Mouse (Mus musculus) MEL (cell line): Measurements from ENCODE around the gene Ptpro.

ENCODE experiments used
- CTCF ChIP-seq, 3 experiments: IDR thresholded peaks in 2 of 3; conservative IDR thresholded peaks in 1 of 3; 2 replicates each; pipeline ENCODE4 v1.5.1; 2011 to 2012; ENCODE audit warnings: low read length in 3 of 3, low read depth in 2 of 3, mild to moderate bottlenecking in 2 of 3, improper control_type of control experiment in 1 of 3, inconsistent platforms in 1 of 3, mixed read lengths in 1 of 3, moderate library complexity in 1 of 3; ENCODE audit not compliant: control insufficient read depth in 1 of 3, insufficient read depth in 1 of 3, poor library complexity in 1 of 3, severe bottlenecking in 1 of 3
- EP300 ChIP-seq, 2 experiments: IDR thresholded peaks; 2 replicates each; pipeline ENCODE4 v1.6.1; 2011; ENCODE audit warnings: improper control_type of control experiment in 2 of 2, low read length in 2 of 2, low read depth in 1 of 2, mild to moderate bottlenecking in 1 of 2
- HCFC1 ChIP-seq: IDR thresholded peaks from 2 replicates; pipeline ENCODE4 v1.6.1; 2012; ENCODE audit warnings: low read depth, mild to moderate bottlenecking, inconsistent platforms, low read length, improper control_type of control experiment, moderate library complexity
- JUND ChIP-seq: IDR thresholded peaks from 2 replicates; pipeline ENCODE4 v1.6.1; 2011; ENCODE audit warnings: low read depth, mild to moderate bottlenecking, improper control_type of control experiment, low read length
- NRF1 ChIP-seq: IDR thresholded peaks from 2 replicates; pipeline ENCODE4 v1.6.1; 2014; ENCODE audit warnings: low read depth, mild to moderate bottlenecking, inconsistent platforms, low read length, improper control_type of control experiment, moderate library complexity; ENCODE audit not compliant: poor library complexity, insufficient read depth, severe bottlenecking
- POLR2A ChIP-seq, 2 experiments: IDR thresholded peaks; 2 replicates each; pipeline ENCODE4 v1.6.1; 2011 to 2012; ENCODE audit warnings: low read length in 2 of 2, mild to moderate bottlenecking in 2 of 2, control low read depth in 1 of 2, improper control_type of control experiment in 1 of 2, low read depth in 1 of 2, moderate library complexity in 1 of 2; ENCODE audit not compliant: control insufficient read depth in 1 of 2, insufficient read depth in 1 of 2, poor library complexity in 1 of 2
- RAD21 ChIP-seq: IDR thresholded peaks from 2 replicates; pipeline ENCODE4 v1.6.1; 2011; ENCODE audit warnings: mild to moderate bottlenecking, low read depth, low read length, improper control_type of control experiment
- SMC3 ChIP-seq: IDR thresholded peaks from 2 replicates; pipeline ENCODE4 v1.6.1; 2011; ENCODE audit warnings: low read depth, low read length, improper control_type of control experiment

GRCm38 (mm10) chr6:137331826-137332225 lies 79.7 kb downstream of the Ptpro start:
- TF ChIP-seq CTCF (IDR thresholded peaks at IDR 0.05 in 2 of 3, conservative IDR thresholded peaks at IDR 0.05 in 1 of 3; ENCODE audit: control insufficient read depth in 1 of 3, insufficient read depth in 1 of 3, low read depth in 2 of 3, low read length in 3 of 3, poor library complexity in 1 of 3, severe bottlenecking in 1 of 3) = no peak
- TF ChIP-seq JUND = no peak
- TF ChIP-seq RAD21 = no peak
- no peak for TF ChIP-seq SMC3
- no peak for TF ChIP-seq POLR2A (IDR thresholded peaks at IDR 0.05; ENCODE audit: control insufficient read depth in 1 of 2, insufficient read depth in 1 of 2, low read depth in 1 of 2, low read length in 2 of 2, poor library complexity in 1 of 2)
- no peak for TF ChIP-seq EP300 (IDR thresholded peaks at IDR 0.05; ENCODE audit: low read depth in 1 of 2, low read length in 2 of 2)
- TF ChIP-seq HCFC1 = no peak
- TF ChIP-seq NRF1 = no peak
